Mouse (Mus musculus) liver, postnatal 0 days (tissue): ENCODE results near the gene Kdm4c. TPM values are rescaled to one million over a fixed set of nuclear protein-coding genes. Genes with fewer than 3 reads are reported as not detected.

Source experiments
- ATAC-seq: fragments of 200-750 bp; cut with Nextera tagmentation; 2 replicates; pipeline ENCODE4 v1.8.0; 2017; ENCODE audit warnings: mild to moderate bottlenecking, moderate library complexity
- DNase-seq: peaks from one replicate; pipeline ENCODE4 v3.0.0-alpha.2; 2016
- H3K27ac ChIP-seq: fragments of 300-500 bp; sonication (generic); 2 replicates; pipeline ENCODE4 v1.5.1; 2014; ENCODE audit warnings: antibody characterized with exemption, moderate library complexity, mild to moderate bottlenecking, low read depth
- H3K27me3 ChIP-seq: fragments of 300-500 bp; sonication (generic); 2 replicates; pipeline ENCODE4 v1.6.1; 2014; ENCODE audit warnings: low read length, control low read depth, mixed read lengths; ENCODE audit not compliant: insufficient read depth
- H3K36me3 ChIP-seq: fragments of 300-500 bp; sonication (generic); replicated peaks from 2 replicates; pipeline ENCODE4 v1.6.1; 2014; ENCODE audit warnings: mild to moderate bottlenecking, control low read depth, low read length, moderate library complexity, mixed read lengths; ENCODE audit not compliant: insufficient read depth
- H3K4me1 ChIP-seq: fragments of 300-500 bp; sonication (generic); 2 replicates; pipeline ENCODE4 v1.6.1; 2014; ENCODE audit warnings: antibody characterized with exemption, mild to moderate bottlenecking, control low read depth; ENCODE audit not compliant: insufficient read depth
- H3K4me2 ChIP-seq: fragments of 300-500 bp; sonication (generic); 2 replicates; pipeline ENCODE4 v1.6.1; 2014; ENCODE audit warnings: low read depth, mild to moderate bottlenecking, low read length, moderate library complexity, mixed read lengths
- H3K4me3 ChIP-seq: fragments of 300-500 bp; sonication (generic); 2 replicates; pipeline ENCODE4 v1.5.1; 2014; ENCODE audit warnings: low read depth, low read length
- H3K9ac ChIP-seq: fragments of 300-500 bp; sonication (generic); replicated peaks from 2 replicates; pipeline ENCODE4 v1.6.1; 2014; ENCODE audit warnings: mild to moderate bottlenecking, moderate library complexity
- H3K9me3 ChIP-seq: fragments of 300-500 bp; sonication (generic); 2 replicates; pipeline ENCODE4 v1.6.1; 2016; ENCODE audit warnings: mild to moderate bottlenecking, control low read depth, low read length, mixed read lengths
- CTCF ChIP-seq: sonication (generic); IDR thresholded peaks from 2 replicates; pipeline ENCODE4 v1.5.1; 2016; ENCODE audit warnings: antibody characterized with exemption, low read depth
- EP300 ChIP-seq: IDR thresholded peaks from 2 replicates; pipeline ENCODE4 v1.6.1; 2016; ENCODE audit warnings: antibody characterized with exemption, low read depth, mild to moderate bottlenecking
- WGBS: fragments of 180-500 bp; shearing (Covaris S2); extraction: QIAGEN DNeasy Blood & Tissue Kit; methylation state at CpG from one replicate; pipeline ENCODE4 v1.1.7; 2014; ENCODE audit not compliant: insufficient replicate concordance; 5-methylcytosine and 5-hydroxymethylcytosine counted together
- polyA plus RNA-seq: library from polyadenylated mRNA; unstranded; fragments of >200 nt; fragmentation: Nextera tagmentation; extraction: Ambion mirVana; gene quantifications from 2 replicates; pipeline ENCODE4 v1.2.1, GENCODE M21; 2015

Gene Kdm4c
- polyA plus RNA-seq, 1 experiment from 2014 or later, result 3.2 TPM

- Histone ChIP-seq H3K27ac (no peak overlapping the region), H3K9ac (no peak overlapping the region), H3K4me3 (no peak overlapping the region), H3K9me3 (no peaks in the 10 kb centered on the region), H3K36me3 (no peaks in the 10 kb centered on the region), H3K4me2 (no peak overlapping the region), H3K27me3 (no peaks in the 10 kb centered on the region), H3K4me1 (no peaks in the 10 kb centered on the region)
- no peak for TF ChIP-seq CTCF
- TF ChIP-seq EP300, result no peak
- DNase-seq (no peak), ATAC-seq (no peak)
- 87% methylated on average over 3 of the region's 3 CpGs for WGBS
Observed at GRCm38 (mm10) chr4:74233534-74233933, 8.8 kb upstream of the Kdm4c start.

GRCm38 (mm10) chr4:74251348-74252244, 9.3 kb downstream of the Kdm4c start:
- peak overlapping the region; percentile 77 for H3K4me3 ChIP-seq
- no peaks in the 10 kb centered on the region for H3K27me3 ChIP-seq
- H3K27ac ChIP-seq, result peak overlapping the region; percentile 84
- no peaks in the 10 kb centered on the region for H3K36me3 ChIP-seq
- ATAC-seq (peak; percentile 99), DNase-seq (peak; percentile 95)
- H3K9me3 ChIP-seq, result no peaks in the 10 kb centered on the region
- peak overlapping the region; percentile 92 for H3K9ac ChIP-seq
- no peak for TF ChIP-seq EP300
- no peak for TF ChIP-seq CTCF
- peaks cover 6% of the 10 kb centered on the region; the same call in 1 of the 2 replicates for H3K4me1 ChIP-seq
- H3K4me2 ChIP-seq, result peak overlapping the region; percentile 77
- under 1% methylated on average over 62 of the region's 68 CpGs for WGBS

- Histone ChIP-seq H3K4me2 (peak overlapping the region; percentile 77), H3K9ac (peak overlapping the region; percentile 92), H3K27me3 (no peaks in the 10 kb centered on the region), H3K27ac (peak overlapping the region; percentile 84), H3K9me3 (no peaks in the 10 kb centered on the region), H3K4me1 (peaks cover 6% of the 10 kb centered on the region; the same call in 1 of the 2 replicates), H3K4me3 (peak overlapping the region; percentile 77), H3K36me3 (no peaks in the 10 kb centered on the region)
- DNase-seq (no peak), ATAC-seq (peak; percentile 11)
- TF ChIP-seq CTCF, result no peak
- no peak for TF ChIP-seq EP300
- WGBS, result 1% methylated on average over 45 of the region's 46 CpGs
Observed at GRCm38 (mm10) chr4:74252245-74253105, 10.2 kb downstream of the Kdm4c start.

- no peak overlapping the region for H3K4me3 ChIP-seq
- DNase-seq (no peak), ATAC-seq (no peak)
- no peaks in the 10 kb centered on the region for H3K36me3 ChIP-seq
- TF ChIP-seq EP300, result no peak
- TF ChIP-seq CTCF, result no peak
- WGBS, result 46% methylated on average over 5 of the region's 5 CpGs
- no peak overlapping the region for H3K9ac ChIP-seq
- peak overlapping the region; percentile 14; the same call in 1 of the 2 replicates for H3K4me2 ChIP-seq
- H3K27ac ChIP-seq, result no peak overlapping the region; the same call in 1 of the 2 replicates
- no peaks in the 10 kb centered on the region for H3K9me3 ChIP-seq
- no peaks in the 10 kb centered on the region for H3K27me3 ChIP-seq
- peaks cover 11% of the 10 kb centered on the region for H3K4me1 ChIP-seq
Observed at GRCm38 (mm10) chr4:74257882-74258281, 15.6 kb downstream of the Kdm4c start.

GRCm38 (mm10) chr4:74258538-74258937, 16.2 kb downstream of the Kdm4c start:
- Histone ChIP-seq H3K36me3 (no peaks in the 10 kb centered on the region), H3K4me3 (no peak overlapping the region), H3K27ac (no peak overlapping the region), H3K9me3 (no peaks in the 10 kb centered on the region), H3K4me1 (peaks cover 9% of the 10 kb centered on the region), H3K9ac (no peak overlapping the region), H3K4me2 (no peak overlapping the region), H3K27me3 (no peaks in the 10 kb centered on the region)
- no peak for ATAC-seq
- WGBS, result 48% methylated on average over 1 of the region's 1 CpGs
- TF ChIP-seq CTCF (no peak), EP300 (no peak)
- no peak for DNase-seq

- no peaks in the 10 kb centered on the region for H3K27me3 ChIP-seq
- DNase-seq, result no peak
- no peak for TF ChIP-seq CTCF
- TF ChIP-seq EP300, result no peak
- H3K4me2 ChIP-seq, result no peak overlapping the region
- H3K36me3 ChIP-seq, result peaks cover 5% of the 10 kb centered on the region; the same call in 1 of the 2 replicates
- WGBS, result 66% methylated on average over 3 of the region's 3 CpGs
- H3K4me1 ChIP-seq, result peaks cover 9% of the 10 kb centered on the region
- no peak overlapping the region for H3K27ac ChIP-seq
- H3K9me3 ChIP-seq, result no peaks in the 10 kb centered on the region
- no peak overlapping the region for H3K4me3 ChIP-seq
- ATAC-seq, result no peak
- no peak overlapping the region for H3K9ac ChIP-seq
Observed at GRCm38 (mm10) chr4:74259331-74259730, 17.0 kb downstream of the Kdm4c start.
